Mouse (Mus musculus) liver, embryonic 14.5 days (tissue): Measurements from ENCODE around the gene Rnf150. TPM values are rescaled to one million over a fixed set of nuclear protein-coding genes. Genes with fewer than 3 reads are reported as not detected.

Source experiments
- ATAC-seq: fragments of 200-750 bp; cut with Nextera tagmentation; 2 replicates; pipeline ENCODE4 v1.8.0; 2017; ENCODE audit warnings: moderate number of reproducible peaks, mild to moderate bottlenecking, moderate library complexity; ENCODE audit not compliant: insufficient read depth
- DNase-seq, 3 experiments: peaks; one replicate each; pipeline ENCODE4 v3.0.0-alpha.2; 2012 to 2013; ENCODE audit warnings: low read depth in 3 of 3, low spot score in 3 of 3
- H3K27ac ChIP-seq: fragments of 300-500 bp; sonication (generic); 2 replicates; pipeline ENCODE4 v1.5.1; 2014; ENCODE audit warnings: moderate library complexity, mild to moderate bottlenecking, control low read depth, inconsistent platforms
- H3K27me3 ChIP-seq: fragments of 300-500 bp; sonication (generic); 2 replicates; pipeline ENCODE4 v1.6.1; 2014; ENCODE audit warnings: mild to moderate bottlenecking, low read length, moderate library complexity; ENCODE audit not compliant: control insufficient read depth, insufficient read depth
- H3K36me3 ChIP-seq: fragments of 300-500 bp; sonication (generic); replicated peaks from 2 replicates; pipeline ENCODE4 v1.6.1; 2014; ENCODE audit warnings: low read depth; ENCODE audit not compliant: control insufficient read depth, insufficient read depth
- H3K4me1 ChIP-seq, 2 experiments: fragments of 200-500 bp in 1 of 2; fragments of 300-500 bp in 1 of 2; sonication (generic) in 1 of 2; replicated peaks; 2 replicates each; pipeline ENCODE4 v1.6.1; 2012 to 2014; ENCODE audit warnings: antibody characterized with exemption in 1 of 2, inconsistent platforms in 1 of 2, low read length in 1 of 2; ENCODE audit not compliant: control insufficient read depth in 2 of 2, insufficient read depth in 2 of 2
- H3K4me2 ChIP-seq: fragments of 300-500 bp; sonication (generic); 2 replicates; pipeline ENCODE4 v1.6.1; 2014; ENCODE audit warnings: low read depth, mild to moderate bottlenecking, control low read depth, moderate library complexity
- H3K4me3 ChIP-seq, 2 experiments: fragments of 200-500 bp in 1 of 2; fragments of 300-500 bp in 1 of 2; sonication (generic) in 1 of 2; 2 replicates each; pipeline ENCODE4 v1.5.1; 2012 to 2014; ENCODE audit warnings: low read depth in 2 of 2, low read length in 2 of 2, mild to moderate bottlenecking in 2 of 2, control low read depth in 1 of 2, inconsistent platforms in 1 of 2, moderate library complexity in 1 of 2; ENCODE audit not compliant: insufficient read depth in 1 of 2
- H3K9ac ChIP-seq: fragments of 300-500 bp; sonication (generic); replicated peaks from 2 replicates; pipeline ENCODE4 v1.6.1; 2014; ENCODE audit warnings: mild to moderate bottlenecking, control low read depth, moderate library complexity
- H3K9me3 ChIP-seq: fragments of 300-500 bp; sonication (generic); 2 replicates; pipeline ENCODE4 v1.6.1; 2016; ENCODE audit warnings: low read length, mixed read lengths; ENCODE audit not compliant: control insufficient read depth
- CTCF ChIP-seq: IDR thresholded peaks from 2 replicates; pipeline ENCODE4 v1.5.1; 2016; ENCODE audit warnings: antibody characterized with exemption, low read depth, control low read depth
- EP300 ChIP-seq: IDR thresholded peaks from 2 replicates; pipeline ENCODE4 v1.6.1; 2016; ENCODE audit warnings: antibody characterized with exemption, low read depth
- WGBS: fragments of 180-500 bp; shearing (Covaris S2); extraction: QIAGEN DNeasy Blood & Tissue Kit; methylation state at CpG from one replicate; pipeline ENCODE4 v1.1.7; 2014; ENCODE audit not compliant: insufficient replicate concordance; 5-methylcytosine and 5-hydroxymethylcytosine counted together
- polyA plus RNA-seq, 2 experiments: library from polyadenylated mRNA; depleted of rRNA in 1 of 2; stranded (reverse) in 1 of 2; unstranded in 1 of 2; fragments of >200 nt; fragmentation: Nextera tagmentation in 1 of 2; extraction: Ambion mirVana in 1 of 2; gene quantifications; 2 replicates each; pipeline versions ENCODE4 v1.2.1 to v1.2.3; 2012 to 2014

Gene Rnf150
- polyA plus RNA-seq, 2 experiments: 0.17 to 0.19 TPM

GRCm38 (mm10) chr8:82917540-82918316 lies 54.6 kb downstream of the Rnf150 start:
- no peak overlapping the region for H3K27ac ChIP-seq
- no peak overlapping the region for H3K4me2 ChIP-seq
- DNase-seq (no peak), ATAC-seq (no peak)
- TF ChIP-seq CTCF: no peak
- no peak for TF ChIP-seq EP300
- no peaks in the 10 kb centered on the region for H3K9me3 ChIP-seq
- 0 out of 4 replicates have a peak, but pooled peaks cover 0 to 2% of the 10 kb centered on the region in 2 experiments for H3K4me1 ChIP-seq
- H3K27me3 ChIP-seq: no peaks in the 10 kb centered on the region
- no peak overlapping the region for H3K9ac ChIP-seq
- 30% methylated on average over 5 of the region's 5 CpGs for WGBS
- no peaks in the 10 kb centered on the region for H3K36me3 ChIP-seq
- no peak overlapping the region for H3K4me3 ChIP-seq

GRCm38 (mm10) chr8:82919676-82920075 lies 56.5 kb downstream of the Rnf150 start:
- TF ChIP-seq EP300: no peak
- TF ChIP-seq CTCF: no peak
- no peak for ATAC-seq
- no peak overlapping the region for H3K9ac ChIP-seq

DNA sequence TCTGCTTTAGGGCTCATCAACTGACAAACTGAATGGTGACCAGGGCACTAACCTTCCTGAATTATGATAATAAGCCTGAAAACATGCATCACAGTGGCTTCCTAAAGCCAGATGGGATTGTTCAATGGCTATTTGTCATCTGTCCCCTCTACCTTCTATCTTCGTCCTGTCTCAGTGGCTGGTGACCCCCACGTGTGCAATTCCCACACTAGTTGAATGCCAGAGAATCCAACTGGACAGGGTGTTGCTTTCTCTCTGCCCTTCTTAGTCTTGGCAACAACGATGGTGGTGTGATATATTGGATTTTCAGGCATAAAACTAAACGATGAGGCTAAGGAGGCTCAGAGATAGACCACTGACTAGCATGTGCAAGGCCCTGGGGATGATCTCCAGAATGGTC lies 57.0 kb downstream of the Rnf150 start:
- Histone ChIP-seq H3K36me3 (no peaks in the 10 kb centered on the region), H3K4me2 (no peak overlapping the region), H3K9ac (no peak overlapping the region), H3K27ac (no peak overlapping the region), H3K4me3 (no peak overlapping the region), H3K4me1 (0 out of 4 replicates have a peak, but pooled peaks cover 0 to 2% of the 10 kb centered on the region in 2 experiments), H3K27me3 (no peaks in the 10 kb centered on the region), H3K9me3 (no peaks in the 10 kb centered on the region)
- ATAC-seq (no peak), DNase-seq (no peak)
- TF ChIP-seq CTCF (no peak), EP300 (no peak)
- 51% methylated on average over 4 of the region's 4 CpGs for whole genome bisulfite sequencing

More at GRCm38 (mm10) chr8:82919676-82920075, 56.5 kb downstream of the Rnf150 start:
- Histone ChIP-seq H3K9me3 (no peaks in the 10 kb centered on the region), H3K36me3 (no peaks in the 10 kb centered on the region), H3K4me1 (0 out of 4 replicates have a peak, but pooled peaks cover 0 to 2% of the 10 kb centered on the region in 2 experiments), H3K27me3 (no peaks in the 10 kb centered on the region), H3K27ac (no peak overlapping the region), H3K4me2 (no peak overlapping the region), H3K4me3 (no peak overlapping the region)
- no peak for DNase-seq
- WGBS: 70% methylated on average over 4 of the region's 4 CpGs

DNA sequence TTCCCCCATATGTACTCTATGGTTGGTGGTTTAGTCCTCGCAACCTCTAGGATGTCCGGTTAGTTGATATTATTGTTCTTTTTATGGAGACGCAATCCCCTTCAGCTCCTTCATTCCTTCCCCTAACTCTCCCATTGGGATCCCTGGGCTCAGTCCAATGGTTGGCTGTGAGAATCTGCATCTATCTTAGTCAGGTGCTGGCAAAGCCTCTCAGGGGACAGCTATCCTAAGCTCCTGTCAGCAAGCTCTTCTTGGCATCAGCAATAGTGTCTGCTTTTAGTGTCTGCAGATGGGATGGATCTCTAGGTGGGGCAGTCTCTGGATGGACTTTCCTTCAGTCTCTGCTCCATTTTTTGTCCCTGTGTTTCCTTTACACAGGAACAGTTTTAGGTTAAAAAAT lies 62.1 kb downstream of the Rnf150 start:
- WGBS: 80% methylated on average over 3 of the region's 3 CpGs
- Histone ChIP-seq H3K27me3 (no peaks in the 10 kb centered on the region), H3K9me3 (no peaks in the 10 kb centered on the region), H3K36me3 (no peaks in the 10 kb centered on the region), H3K27ac (no peak overlapping the region), H3K4me3 (no peak overlapping the region), H3K4me1 (no peaks in the 10 kb centered on the region), H3K9ac (no peak overlapping the region), H3K4me2 (no peak overlapping the region)
- TF ChIP-seq CTCF (no peak), EP300 (no peak)
- ATAC-seq (no peak), DNase-seq (no peak)

GRCm38 (mm10) chr8:82926518-82926917 lies 63.4 kb downstream of the Rnf150 start:
- Histone ChIP-seq H3K27me3 (no peaks in the 10 kb centered on the region), H3K4me2 (no peak overlapping the region), H3K36me3 (no peaks in the 10 kb centered on the region), H3K9ac (no peak overlapping the region), H3K4me3 (no peak overlapping the region), H3K9me3 (no peaks in the 10 kb centered on the region), H3K4me1 (no peaks in the 10 kb centered on the region), H3K27ac (no peak overlapping the region)
- TF ChIP-seq EP300 (no peak), CTCF (no peak)
- no peak for ATAC-seq
- WGBS: 47% methylated on average over 5 of the region's 5 CpGs
- DNase-seq: no peak
